Mouse (Mus musculus): ENCODE results near the gene Dcaf10.
"Not testable (repeated sequence)": the region's sequence is repeated elsewhere in the genome, so short reads cannot be mapped to it uniquely, and the experiment has no call there.

The Dcaf10 gene

GRCm38 (mm10) chr4:45393658-45394057 is 51.8 kb downstream of the Dcaf10 start:
- no peak for DNase-seq (ENCODE audit: low read depth, low spot score)

- DNase-seq (ENCODE audit: low read depth, low spot score) = not testable (repeated sequence)
Observed at GRCm38 (mm10) chr4:45396211-45396610, 54.3 kb downstream of the Dcaf10 start.

GRCm38 (mm10) chr4:45398315-45398714 is 56.4 kb downstream of the Dcaf10 start:
- not testable (repeated sequence) for DNase-seq (ENCODE audit: low read depth, low spot score)

GRCm38 (mm10) chr4:45399421-45400210 is 57.7 kb downstream of the Dcaf10 start:
- no peak for DNase-seq (ENCODE audit: low read depth, low spot score)

GRCm38 (mm10) chr4:45402281-45402680 is 60.4 kb downstream of the Dcaf10 start:
- no peak for DNase-seq (ENCODE audit: low read depth, low spot score)

GRCm38 (mm10) chr4:45402878-45403498 is 61.1 kb downstream of the Dcaf10 start:
- DNase-seq (ENCODE audit: low read depth, low spot score) = no peak

GRCm38 (mm10) chr4:45403499-45403878 is 61.6 kb downstream of the Dcaf10 start:
- no peak for DNase-seq (ENCODE audit: low read depth, low spot score)

GRCm38 (mm10) chr4:45404086-45404485 is 62.2 kb downstream of the Dcaf10 start:
- DNase-seq (ENCODE audit: low read depth, low spot score) = no peak

- DNase-seq (ENCODE audit: low read depth, low spot score) = no peak
Observed at GRCm38 (mm10) chr4:45405315-45405714, 63.4 kb downstream of the Dcaf10 start.

GRCm38 (mm10) chr4:45406397-45406796 is 64.5 kb downstream of the Dcaf10 start:
- no peak for DNase-seq (ENCODE audit: low read depth, low spot score)

GRCm38 (mm10) chr4:45407001-45407702 is 65.3 kb downstream of the Dcaf10 start:
- no peak for DNase-seq (ENCODE audit: low read depth, low spot score)

- no peak for DNase-seq (ENCODE audit: low read depth, low spot score)
Observed at GRCm38 (mm10) chr4:45407703-45408334, 65.9 kb downstream of the Dcaf10 start.

GRCm38 (mm10) chr4:45408427-45409132 is 66.7 kb downstream of the Dcaf10 start, which contains the start of gene Slc25a51:
Slc25a51 (minus strand) TSS chr4:45408766.
- DNase-seq (ENCODE audit: low read depth, low spot score) = peak; percentile 85

- DNase-seq (ENCODE audit: low read depth, low spot score) = peak; percentile 67
Observed at GRCm38 (mm10) chr4:45409270-45409669, 67.4 kb downstream of the Dcaf10 start.

- no peak for DNase-seq (ENCODE audit: low read depth, low spot score)
Observed at GRCm38 (mm10) chr4:45411181-45411790, 69.4 kb downstream of the Dcaf10 start.

GRCm38 (mm10) chr4:45412433-45413192 is 70.7 kb downstream of the Dcaf10 start:
- DNase-seq (ENCODE audit: low read depth, low spot score) = no peak

- no peak for DNase-seq (ENCODE audit: low read depth, low spot score)
Observed at GRCm38 (mm10) chr4:45413674-45414338, 71.9 kb downstream of the Dcaf10 start.

- DNase-seq (ENCODE audit: low read depth, low spot score) = no peak
Observed at GRCm38 (mm10) chr4:45416314-45416713, 74.4 kb downstream of the Dcaf10 start.

GRCm38 (mm10) chr4:45418229-45418950 is 76.5 kb downstream of the Dcaf10 start:
- DNase-seq (ENCODE audit: low read depth, low spot score) = peak; percentile 68
